Mouse (Mus musculus): ENCODE data around the gene Bcl2l1. TPM values are rescaled to one million over a fixed set of nuclear protein-coding genes. Genes with fewer than 3 reads are reported as not detected.

The Bcl2l1 gene
- total and polyA plus RNA-seq, 3 experiments, result 21.3 to 80.3 (median 34.5) TPM

GRCm38 (mm10) chr2:152816657-152817348 lies 14.7 kb downstream of the Bcl2l1 start:
- peaks cover 48 to 72% of the 10 kb centered on the region in 2 experiments for H3K36me3 ChIP-seq (replicated peaks in 1 of 2; ENCODE audit: control insufficient read depth in 1 of 2, insufficient read depth in 1 of 2, low read length in 1 of 2)
- peaks cover 11% of the 10 kb centered on the region for H3K9me3 ChIP-seq (replicated peaks; ENCODE audit: low read length)
- H3K4me2 ChIP-seq (ENCODE audit: insufficient read depth, low read depth, poor library complexity, severe bottlenecking), result peak overlapping the region; percentile 62
- dilution Hi-C loops (cut with MboI; ENCODE audit: extremely low pct_ligation_motif_present, extremely low pct_unique_long_range_greater_than_20kb, low sequenced_read_pairs), result no loop called here
- H3K79me2 ChIP-seq (replicated peaks; ENCODE audit: control insufficient read depth, extremely low read depth, insufficient read depth, poor library complexity, severe bottlenecking), result peaks cover 99% of the 10 kb centered on the region
- peak overlapping the region; percentile 85 for H3K27ac ChIP-seq (ENCODE audit: insufficient read depth, low read depth)
- in situ Hi-C loops (cut with MboI; ENCODE audit: low pct_ligation_motif_present, low pct_unique_long_range_greater_than_20kb, low sequenced_read_pairs), result loop anchor here (5.0 kb wide), 1 partner anchor 35 kb away; no protein-coding TSS in a partner anchor
- peaks cover 59 to 87% of the 10 kb centered on the region in 2 experiments for H3K4me1 ChIP-seq (ENCODE audit: control insufficient read depth in 1 of 2, insufficient read depth in 2 of 2)
- H3K4me3 ChIP-seq (replicated peaks in 1 of 3; ENCODE audit: low read depth in 2 of 3, low read length in 2 of 3, poor library complexity in 1 of 3), result peak overlapping the region in 1 of 3 experiments; percentile 8
- peak; percentile 3; the same call in 1 of the 2 replicates for TF ChIP-seq CHD2 (IDR thresholded peaks at IDR 0.05; ENCODE audit: low read length)
- TF ChIP-seq CHD1 (IDR thresholded peaks at IDR 0.05; ENCODE audit: low read depth, low read length), result 0 out of 2 replicates have a peak, but pooled peaks have one; percentile 61
- TF ChIP-seq EP300 (IDR thresholded peaks at IDR 0.05; ENCODE audit: low read length), result peak; percentile 8; the same call in 1 of the 2 replicates
- no peak for TF ChIP-seq TCF12 (IDR thresholded peaks at IDR 0.05; ENCODE audit: low read depth, low read length)
- TF ChIP-seq E2F4 (IDR thresholded peaks at IDR 0.05; ENCODE audit: insufficient replicate concordance, low read depth, low read length), result no peak
- 0 out of 2 replicates have a peak, but pooled peaks have one; percentile 6 for TF ChIP-seq NRF1 (IDR thresholded peaks at IDR 0.05; ENCODE audit: low read depth, low read length)
- TF ChIP-seq POLR2AphosphoS2 (IDR thresholded peaks at IDR 0.05; ENCODE audit: low read depth, low read length), result no peak
- TF ChIP-seq ZMIZ1 (IDR thresholded peaks at IDR 0.05; ENCODE audit: low read depth, low read length), result peak; percentile 54; the same call in 1 of the 2 replicates
- TF ChIP-seq SIN3A (IDR thresholded peaks at IDR 0.05; ENCODE audit: low read length), result peak; percentile 65; the same call in 1 of the 2 replicates
- H3K9ac ChIP-seq (ENCODE audit: insufficient read depth, low read depth), result peak overlapping the region; percentile 3; the same call in 1 of the 2 replicates
- no peak for DNase-seq (ENCODE audit: extremely low read depth)
- H3K27me3 ChIP-seq (replicated peaks), result no peaks in the 10 kb centered on the region

GRCm38 (mm10) chr2:152815879-152816656 lies 15.5 kb downstream of the Bcl2l1 start:
- Histone ChIP-seq H3K79me2 (replicated peaks; ENCODE audit: control insufficient read depth, extremely low read depth, insufficient read depth, poor library complexity, severe bottlenecking) (peaks cover 99% of the 10 kb centered on the region), H3K4me3 (replicated peaks in 1 of 3; ENCODE audit: low read depth in 2 of 3, low read length in 2 of 3, poor library complexity in 1 of 3) (peak overlapping the region in 1 of 3 experiments; percentile 1), H3K27me3 (replicated peaks) (no peaks in the 10 kb centered on the region), H3K9me3 (replicated peaks; ENCODE audit: low read length) (peaks cover 11% of the 10 kb centered on the region), H3K9ac (ENCODE audit: insufficient read depth, low read depth) (peak overlapping the region; percentile 10; the same call in 1 of the 2 replicates), H3K36me3 (replicated peaks in 1 of 2; ENCODE audit: control insufficient read depth in 1 of 2, insufficient read depth in 1 of 2, low read length in 1 of 2) (peaks cover 41 to 67% of the 10 kb centered on the region in 2 experiments), H3K4me2 (ENCODE audit: insufficient read depth, low read depth, poor library complexity, severe bottlenecking) (peak overlapping the region; percentile 62), H3K27ac (ENCODE audit: insufficient read depth, low read depth) (peak overlapping the region; percentile 85), H3K4me1 (ENCODE audit: control insufficient read depth in 1 of 2, insufficient read depth in 2 of 2) (peaks cover 59 to 87% of the 10 kb centered on the region in 2 experiments)
- dilution Hi-C loops (cut with MboI; ENCODE audit: extremely low pct_ligation_motif_present, extremely low pct_unique_long_range_greater_than_20kb, low sequenced_read_pairs), result no loop called here
- TF ChIP-seq POLR2AphosphoS2 (IDR thresholded peaks at IDR 0.05; ENCODE audit: low read depth, low read length) (0 out of 2 replicates have a peak, but pooled peaks have one; percentile 16), TCF12 (IDR thresholded peaks at IDR 0.05; ENCODE audit: low read depth, low read length) (peak; percentile 98), ELF1 (IDR thresholded peaks at IDR 0.05; ENCODE audit: low read depth, low read length) (peak; percentile 46; the same call in 1 of the 2 replicates), GABPA (IDR thresholded peaks at IDR 0.05; ENCODE audit: insufficient replicate concordance, low read depth, low read length) (no peak), USF1 (IDR thresholded peaks at IDR 0.05; ENCODE audit: low read depth, low read length) (no peak), BHLHE40 (IDR thresholded peaks at IDR 0.05; ENCODE audit: low read depth, low read length) (peak; percentile 82), CHD2 (IDR thresholded peaks at IDR 0.05; ENCODE audit: low read length) (peak; percentile 81), EP300 (IDR thresholded peaks at IDR 0.05; ENCODE audit: low read length) (peak; percentile 76), IRF4 (IDR thresholded peaks at IDR 0.05; ENCODE audit: low read depth, low read length) (peak; percentile 79), MEF2A (IDR thresholded peaks at IDR 0.05; ENCODE audit: borderline replicate concordance, low read depth, low read length) (peak; percentile 69), NRF1 (IDR thresholded peaks at IDR 0.05; ENCODE audit: low read depth, low read length) (0 out of 2 replicates have a peak, but pooled peaks have one; percentile 37), KAT2A (IDR thresholded peaks at IDR 0.05; ENCODE audit: insufficient replicate concordance, low read length) (no peak), SIN3A (IDR thresholded peaks at IDR 0.05; ENCODE audit: low read length) (peak; percentile 82), ETS1 (conservative IDR thresholded peaks at IDR 0.05; ENCODE audit: low read depth, low read length) (peak; percentile 96), MAZ (IDR thresholded peaks at IDR 0.05; ENCODE audit: low read depth, low read length) (peak; percentile 80; the same call in 1 of the 2 replicates), CTCF (conservative IDR thresholded peaks at IDR 0.05 in 1 of 2, IDR thresholded peaks at IDR 0.05 in 1 of 2; ENCODE audit: low read depth in 2 of 2, low read length in 2 of 2) (no peak), MXI1 (IDR thresholded peaks at IDR 0.05; ENCODE audit: low read depth, low read length) (peak; percentile 50; the same call in 1 of the 2 replicates)
- in situ Hi-C loops (cut with MboI; ENCODE audit: low pct_ligation_motif_present, low pct_unique_long_range_greater_than_20kb, low sequenced_read_pairs), result loop anchor here (5.0 kb wide), 1 partner anchor 34 kb away; no protein-coding TSS in a partner anchor
- peak; percentile 75 for DNase-seq (ENCODE audit: extremely low read depth)

All from CH12.LX (cell line).